Mouse (Mus musculus): ENCODE results near the gene Ugt1a5. TPM values are rescaled to one million over a fixed set of nuclear protein-coding genes. Genes with fewer than 3 reads are reported as not detected.

Ugt1a5 gene
- total RNA-seq, 1 experiment = not detected

GRCm38 (mm10) chr1:88268070-88268469 is 102.3 kb downstream of the Ugt1a5 start:
- no peak overlapping the region for H3K4me3 ChIP-seq (ENCODE audit: insufficient read depth in 1 of 2, low read depth in 1 of 2, low read length in 2 of 2, poor library complexity in 1 of 2, severe bottlenecking in 1 of 2)
- no peaks in the 10 kb centered on the region for H3K4me1 ChIP-seq (ENCODE audit: control insufficient read depth in 2 of 2, insufficient read depth in 2 of 2, low read length in 2 of 2, poor library complexity in 1 of 2)
- in situ Hi-C loops (cut with MboI; ENCODE audit: low sequenced_read_pairs in 2 of 2, unreplicated experiment in 2 of 2) = no loop called here
- TF ChIP-seq ZNF384 (IDR thresholded peaks at IDR 0.05; ENCODE audit: low read depth, low read length) = no peak
- TF ChIP-seq ZC3H11A (IDR thresholded peaks at IDR 0.05; ENCODE audit: borderline replicate concordance, low read depth, low read length) = no peak
- no peak for TF ChIP-seq MAFK (IDR thresholded peaks at IDR 0.05; ENCODE audit: insufficient read depth, low read depth, low read length)
- TF ChIP-seq CHD2 (IDR thresholded peaks at IDR 0.05; ENCODE audit: low read depth, low read length) = no peak
- TF ChIP-seq HCFC1 (IDR thresholded peaks at IDR 0.05; ENCODE audit: borderline replicate concordance, insufficient read depth, low read length) = no peak
- H3K9me3 ChIP-seq (ENCODE audit: control insufficient read depth, insufficient read depth, low read depth, low read length) = peaks cover 5% of the 10 kb centered on the region; the same call in 1 of the 2 replicates
- DNase-seq (ENCODE audit: low read depth, low spot score) = no peak
- H3K27ac ChIP-seq (ENCODE audit: insufficient read depth, low read depth, low read length, poor library complexity, severe bottlenecking) = no peak overlapping the region
- H3K36me3 ChIP-seq (ENCODE audit: control insufficient read depth, insufficient read depth, low read length, poor library complexity, severe bottlenecking) = peaks cover 91% of the 10 kb centered on the region
- no peak overlapping the region for H3K9ac ChIP-seq (ENCODE audit: insufficient read depth, low read depth, low read length, poor library complexity, severe bottlenecking)

Other genes starting within 250 kb of the Ugt1a5 start
- 8.9 and 10.4 TPM in 2 replicates for gene Usp40, start 157.5 kb upstream of the Ugt1a5 start, total RNA-seq (2012; rRNA removed)
- gene Ugt1a10, start 110.6 kb upstream of the Ugt1a5 start, total RNA-seq (2012; rRNA removed) = not detected in 2 replicates
- not detected in 2 replicates for gene Ugt1a9, start 95.2 kb upstream of the Ugt1a5 start, total RNA-seq (2012; rRNA removed)
- gene Ugt1a8, start 78.2 kb upstream of the Ugt1a5 start, total RNA-seq (2012; rRNA removed) = not detected in 2 replicates
- gene Ugt1a7c, start 71.0 kb upstream of the Ugt1a5 start, total RNA-seq (2012; rRNA removed) = 0.09 TPM in 1 of 2 replicates, not detected in the other
- gene Ugt1a6b, start 62.8 kb upstream of the Ugt1a5 start, total RNA-seq (2012; rRNA removed) = 0.11 and 0.13 TPM in 2 replicates
- 0.11 TPM in 1 of 2 replicates, not detected in the other for gene Ugt1a6a, start 31.2 kb upstream of the Ugt1a5 start, total RNA-seq (2012; rRNA removed)
- gene Ugt1a2, start 34.6 kb downstream of the Ugt1a5 start, total RNA-seq (2012; rRNA removed) = not detected in 2 replicates
- gene Dnajb3, start 39.8 kb downstream of the Ugt1a5 start, total RNA-seq (2012; rRNA removed) = 1.7 and 1.8 TPM in 2 replicates
- not detected in 2 replicates for gene Ugt1a1, start 45.9 kb downstream of the Ugt1a5 start, total RNA-seq (2012; rRNA removed)
- 0.42 and 0.76 TPM in 2 replicates for gene Mroh2a, start 61.0 kb downstream of the Ugt1a5 start, total RNA-seq (2012; rRNA removed)
- 168 and 205 TPM in 2 replicates for gene Hjurp, start 111.6 kb downstream of the Ugt1a5 start, total RNA-seq (2012; rRNA removed)
- gene Trpm8, start 111.6 kb downstream of the Ugt1a5 start, total RNA-seq (2012; rRNA removed) = 0.04 TPM in 1 of 2 replicates, not detected in the other
- gene Spp2, start 240.9 kb downstream of the Ugt1a5 start, total RNA-seq (2012; rRNA removed) = not detected in 2 replicates

Measured in ES-E14 (cell line).